Mouse (Mus musculus) regulatory T cell (primary cell): Measurements from ENCODE around the gene Crispld2.

ENCODE experiments used
- in situ Hi-C: fragments of 300-600 bp; cut with MboI, MseI; formaldehyde crosslinking; loops from one replicate; pipeline ENCODE4 v1.15.1; 2025; ENCODE audit warnings: high pct_unique_total_duplicates

Crispld2 gene

GRCm38 (mm10) chr8:119997266-119997665, 5.0 kb downstream of the Crispld2 start:
- in situ Hi-C loops, result no loop called here

GRCm38 (mm10) chr8:120000461-120000860, 8.2 kb downstream of the Crispld2 start:
- in situ Hi-C loops, result no loop called here

GRCm38 (mm10) chr8:120001712-120002111, 9.5 kb downstream of the Crispld2 start:
- in situ Hi-C loops, result no loop called here

GRCm38 (mm10) chr8:120002348-120002747, 10.1 kb downstream of the Crispld2 start:
- in situ Hi-C loops, result no loop called here

- in situ Hi-C loops, result no loop called here
These were observed 12.0 kb downstream of the Crispld2 start for GRCm38 (mm10) chr8:120004154-120004702.

- in situ Hi-C loops, result no loop called here
These were observed 12.6 kb downstream of the Crispld2 start for GRCm38 (mm10) chr8:120004705-120005381.

GRCm38 (mm10) chr8:120006645-120007160, 14.5 kb downstream of the Crispld2 start:
- in situ Hi-C loops, result no loop called here

GRCm38 (mm10) chr8:120007178-120007577, 14.9 kb downstream of the Crispld2 start:
- in situ Hi-C loops, result no loop called here

GRCm38 (mm10) chr8:120009284-120009683, 17.0 kb downstream of the Crispld2 start:
- in situ Hi-C loops, result no loop called here

- in situ Hi-C loops, result no loop called here
These were observed 20.3 kb downstream of the Crispld2 start for GRCm38 (mm10) chr8:120012491-120012890.

GRCm38 (mm10) chr8:120012927-120013326, 20.7 kb downstream of the Crispld2 start:
- in situ Hi-C loops, result no loop called here

GRCm38 (mm10) chr8:120014267-120015023, 22.2 kb downstream of the Crispld2 start:
- in situ Hi-C loops, result no loop called here

GRCm38 (mm10) chr8:120015916-120016315, 23.7 kb downstream of the Crispld2 start:
- in situ Hi-C loops, result no loop called here

- in situ Hi-C loops, result no loop called here
These were observed 24.2 kb downstream of the Crispld2 start for GRCm38 (mm10) chr8:120016424-120016823.

GRCm38 (mm10) chr8:120017349-120017748, 25.1 kb downstream of the Crispld2 start:
- in situ Hi-C loops, result no loop called here

- in situ Hi-C loops, result no loop called here
These were observed 25.5 kb downstream of the Crispld2 start for GRCm38 (mm10) chr8:120017786-120018185.

GRCm38 (mm10) chr8:120018379-120018778, 26.1 kb downstream of the Crispld2 start:
- in situ Hi-C loops, result no loop called here

- in situ Hi-C loops, result no loop called here
These were observed 27.1 kb downstream of the Crispld2 start for GRCm38 (mm10) chr8:120019297-120019696.

GRCm38 (mm10) chr8:120020298-120020697, 28.1 kb downstream of the Crispld2 start:
- in situ Hi-C loops, result no loop called here

GRCm38 (mm10) chr8:120026199-120026598, 34.0 kb downstream of the Crispld2 start:
- in situ Hi-C loops, result loop anchor here (5.0 kb wide), 1 partner anchor 46 kb away; no protein-coding TSS in a partner anchor

- in situ Hi-C loops, result loop anchor here (5.0 kb wide), 1 partner anchor 45 kb away; no protein-coding TSS in a partner anchor
These were observed 34.8 kb downstream of the Crispld2 start for GRCm38 (mm10) chr8:120026991-120027390.

- in situ Hi-C loops, result no loop called here
These were observed 38.2 kb downstream of the Crispld2 start for GRCm38 (mm10) chr8:120030447-120030846.
